Mouse (Mus musculus) small intestine, adult 2 months (tissue): ENCODE results near the gene Kmo. TPM values are rescaled to one million over a fixed set of nuclear protein-coding genes. Genes with fewer than 3 reads are reported as not detected.

Experiments used
- H3K27ac ChIP-seq: fragments of 200-500 bp; 2 replicates; pipeline ENCODE4 v1.5.1; 2012; ENCODE audit warnings: low read depth, low read length, control low read depth, inconsistent platforms; ENCODE audit not compliant: insufficient read depth
- H3K27me3 ChIP-seq: fragments of 200-500 bp; 2 replicates; pipeline ENCODE4 v1.6.1; 2012; ENCODE audit warnings: mild to moderate bottlenecking, moderate library complexity, low read length, inconsistent platforms; ENCODE audit not compliant: control insufficient read depth, insufficient read depth
- H3K36me3 ChIP-seq: fragments of 200-500 bp; 2 replicates; pipeline ENCODE4 v1.6.1; 2012; ENCODE audit warnings: mild to moderate bottlenecking, low read length, control low read depth, inconsistent platforms; ENCODE audit not compliant: control insufficient read depth, insufficient read depth
- H3K4me1 ChIP-seq: fragments of 200-500 bp; 2 replicates; pipeline ENCODE4 v1.6.1; 2012; ENCODE audit warnings: low read length, inconsistent platforms, mixed read lengths; ENCODE audit not compliant: control insufficient read depth, insufficient read depth, insufficient read length
- H3K4me3 ChIP-seq: fragments of 200-500 bp; 2 replicates; pipeline ENCODE4 v1.5.1; 2012; ENCODE audit warnings: low read depth, mild to moderate bottlenecking, control low read depth, inconsistent platforms, low read length, moderate library complexity
- CTCF ChIP-seq: fragments of 200-500 bp; IDR thresholded peaks from 2 replicates; pipeline ENCODE4 v1.5.1; 2012; ENCODE audit warnings: low read depth, mild to moderate bottlenecking, control low read depth, inconsistent platforms, low read length, moderate library complexity, mixed read lengths; ENCODE audit not compliant: insufficient replicate concordance, insufficient read length; ENCODE audit errors: extremely low read depth
- POLR2A ChIP-seq: fragments of 200-500 bp; IDR thresholded peaks from 2 replicates; pipeline ENCODE4 v1.6.1; 2012; ENCODE audit warnings: low read depth, mild to moderate bottlenecking, control low read depth, inconsistent platforms, low read length, moderate library complexity
- WGBS: fragments of 180-500 bp; shearing (Covaris S2); methylation state at CpG from one replicate; pipeline ENCODE4 v1.1.7; 2018; 5-methylcytosine and 5-hydroxymethylcytosine counted together
- polyA plus RNA-seq: library from polyadenylated mRNA; depleted of rRNA; stranded (reverse); fragments of >200 nt; gene quantifications from 2 replicates; pipeline ENCODE4 v1.2.3, GENCODE M21; 2012

Gene Kmo
- polyA plus RNA-seq, 1 experiment, result 0.41 TPM

DNA sequence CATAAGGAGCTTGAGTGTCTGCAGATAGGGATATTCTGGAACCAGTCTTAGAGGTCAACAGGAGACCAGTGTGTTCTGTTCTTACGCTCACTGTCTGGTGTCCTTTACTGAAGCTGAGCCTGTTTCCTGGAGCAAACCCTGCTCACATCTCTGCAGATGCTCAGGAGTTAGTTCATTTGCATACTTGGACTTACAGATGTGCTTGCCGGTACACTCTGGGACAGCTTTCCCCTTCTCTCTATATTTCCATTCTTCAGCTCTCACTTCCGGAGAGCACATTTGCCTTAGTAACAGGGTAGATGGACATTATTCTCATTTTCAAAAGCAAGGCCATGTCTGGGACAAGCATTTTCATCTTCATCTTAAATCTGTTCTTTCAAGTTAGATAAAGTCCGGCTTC, 28.4 kb downstream of the Kmo start:
- H3K27ac ChIP-seq, result no peak overlapping the region
- 91% methylated on average over 4 of the region's 4 CpGs for WGBS

GRCm38 (mm10) chr1:175659900-175660299, 39.7 kb downstream of the Kmo start:
- H3K4me3 ChIP-seq, result no peak overlapping the region
- TF ChIP-seq CTCF (no peak), POLR2A (no peak)
- H3K27me3 ChIP-seq, result no peaks in the 10 kb centered on the region
- H3K4me1 ChIP-seq, result no peaks in the 10 kb centered on the region
- no peaks in the 10 kb centered on the region for H3K36me3 ChIP-seq
- H3K27ac ChIP-seq, result peak overlapping the region; percentile 46
- 83% methylated on average over 4 of the region's 4 CpGs for WGBS

More for the DNA sequence above, 28.4 kb downstream of the Kmo start:
- Histone ChIP-seq H3K36me3 (no peaks in the 10 kb centered on the region), H3K27me3 (no peaks in the 10 kb centered on the region), H3K4me1 (no peaks in the 10 kb centered on the region), H3K4me3 (no peak overlapping the region)
- no peak for TF ChIP-seq CTCF
- TF ChIP-seq POLR2A, result no peak

DNA sequence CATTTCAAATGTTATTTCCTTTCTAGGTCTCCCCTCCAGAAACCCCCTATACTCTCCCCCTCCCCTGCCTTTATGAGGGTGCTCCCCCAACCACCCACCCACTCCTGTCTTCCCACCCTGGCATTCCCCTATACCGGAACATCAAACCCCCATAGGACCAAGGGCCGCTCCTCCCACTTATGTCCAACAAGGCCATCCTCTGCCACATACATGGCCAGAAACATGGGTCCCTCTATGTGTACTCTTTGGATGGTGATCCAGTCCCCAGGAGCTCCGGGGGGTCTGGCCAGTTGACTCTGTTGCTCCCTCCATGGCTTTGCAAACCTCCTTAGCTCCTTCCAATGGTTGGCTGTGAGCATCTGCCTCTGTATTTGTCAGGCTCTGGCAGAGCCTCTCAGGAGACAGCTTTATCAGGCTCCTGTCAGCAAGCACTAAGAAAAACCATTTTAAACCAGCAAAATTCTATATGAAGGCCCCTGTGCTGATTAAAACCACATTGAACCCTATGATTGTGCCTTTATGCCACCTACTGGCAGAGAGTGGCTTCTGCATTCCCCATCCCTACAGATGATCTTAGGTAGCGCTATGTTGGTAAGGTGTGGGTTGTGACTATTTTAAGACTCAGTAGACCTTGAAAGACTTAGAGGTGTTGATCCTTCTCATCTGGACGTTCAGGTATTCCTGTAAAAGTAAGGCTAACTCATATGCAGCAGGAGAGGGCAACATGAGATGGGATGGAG, 48.7 kb downstream of the Kmo start:
- WGBS, result 63% methylated on average over 5 of the region's 5 CpGs
- peak; percentile 22; the same call in 1 of the 2 replicates for TF ChIP-seq CTCF
- TF ChIP-seq POLR2A, result no peak
- H3K27ac ChIP-seq, result no peak overlapping the region
- no peak overlapping the region for H3K4me3 ChIP-seq
- no peaks in the 10 kb centered on the region for H3K27me3 ChIP-seq
- no peaks in the 10 kb centered on the region for H3K4me1 ChIP-seq
- H3K36me3 ChIP-seq, result no peaks in the 10 kb centered on the region

DNA sequence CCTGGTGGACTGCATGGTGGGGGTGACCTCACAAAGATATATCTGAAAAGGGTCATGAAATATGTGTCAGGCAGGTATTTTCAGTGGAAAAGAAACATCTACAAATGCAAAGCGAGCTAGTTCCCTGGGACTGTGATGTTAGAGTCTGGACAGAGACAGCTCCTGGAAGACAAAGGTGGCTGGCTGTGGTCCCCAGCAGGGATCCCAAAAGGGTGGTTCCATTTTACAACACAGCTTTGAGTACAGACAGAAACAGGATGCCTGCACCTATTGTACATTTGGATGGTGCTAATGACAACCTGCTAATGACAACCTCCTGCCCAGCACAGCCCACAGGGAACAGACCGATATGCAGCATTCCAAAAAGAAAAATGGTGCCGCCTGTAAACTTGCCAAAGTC, 49.3 kb downstream of the Kmo start:
- 87% methylated on average over 3 of the region's 3 CpGs for WGBS
- TF ChIP-seq CTCF (no peak), POLR2A (no peak)
- no peak overlapping the region for H3K4me3 ChIP-seq
- H3K4me1 ChIP-seq, result no peaks in the 10 kb centered on the region
- no peak overlapping the region for H3K27ac ChIP-seq
- no peaks in the 10 kb centered on the region for H3K27me3 ChIP-seq
- no peaks in the 10 kb centered on the region for H3K36me3 ChIP-seq

DNA sequence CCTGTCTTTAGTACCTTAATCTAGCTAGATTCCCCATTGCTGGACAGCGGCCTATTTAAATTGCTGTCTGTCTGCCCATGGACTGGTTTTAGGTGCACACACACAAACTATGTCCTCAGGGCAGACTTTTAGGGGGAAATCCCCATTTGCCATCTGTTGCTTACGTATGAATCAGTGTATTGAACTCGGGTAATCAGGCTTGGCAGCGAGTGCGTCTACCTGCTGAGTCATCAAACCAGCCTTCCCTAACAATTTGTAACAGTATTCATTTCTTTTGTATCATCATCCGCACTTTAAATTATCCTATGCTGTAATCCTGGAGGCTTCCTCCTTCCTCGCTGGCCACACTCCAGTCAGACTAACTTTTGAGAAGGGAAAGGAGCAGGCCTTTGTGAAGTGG, 49.9 kb downstream of the Kmo start:
- Histone ChIP-seq H3K27me3 (no peaks in the 10 kb centered on the region), H3K36me3 (no peaks in the 10 kb centered on the region), H3K27ac (no peak overlapping the region), H3K4me3 (no peak overlapping the region), H3K4me1 (no peaks in the 10 kb centered on the region)
- 56% methylated on average over 7 of the region's 7 CpGs for WGBS
- TF ChIP-seq POLR2A (no peak), CTCF (no peak)

DNA sequence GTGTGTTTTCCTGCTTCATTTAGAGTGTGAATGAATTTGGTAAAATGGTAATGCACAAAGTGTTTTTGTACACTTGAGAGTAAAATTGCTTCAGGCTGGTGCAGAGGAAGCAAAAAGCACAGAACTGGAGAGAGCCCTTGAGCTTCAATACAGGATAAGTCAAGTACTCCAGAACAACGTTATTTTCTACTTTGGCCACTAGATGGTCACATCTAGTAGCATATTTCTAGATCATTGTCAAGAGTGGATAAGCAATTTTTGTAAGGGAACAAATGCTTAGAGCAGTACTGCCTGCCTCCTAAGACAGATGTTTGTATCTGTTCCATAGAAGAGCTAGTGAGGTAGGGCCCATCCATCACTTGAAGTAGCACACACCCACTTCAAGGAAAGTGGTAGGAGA, 51.4 kb downstream of the Kmo start:
- Histone ChIP-seq H3K27me3 (no peaks in the 10 kb centered on the region), H3K27ac (no peak overlapping the region), H3K36me3 (no peaks in the 10 kb centered on the region), H3K4me1 (no peaks in the 10 kb centered on the region), H3K4me3 (no peak overlapping the region)
- WGBS, result 2% methylated on average over 1 of the region's 1 CpGs
- no peak for TF ChIP-seq CTCF
- TF ChIP-seq POLR2A, result no peak

DNA sequence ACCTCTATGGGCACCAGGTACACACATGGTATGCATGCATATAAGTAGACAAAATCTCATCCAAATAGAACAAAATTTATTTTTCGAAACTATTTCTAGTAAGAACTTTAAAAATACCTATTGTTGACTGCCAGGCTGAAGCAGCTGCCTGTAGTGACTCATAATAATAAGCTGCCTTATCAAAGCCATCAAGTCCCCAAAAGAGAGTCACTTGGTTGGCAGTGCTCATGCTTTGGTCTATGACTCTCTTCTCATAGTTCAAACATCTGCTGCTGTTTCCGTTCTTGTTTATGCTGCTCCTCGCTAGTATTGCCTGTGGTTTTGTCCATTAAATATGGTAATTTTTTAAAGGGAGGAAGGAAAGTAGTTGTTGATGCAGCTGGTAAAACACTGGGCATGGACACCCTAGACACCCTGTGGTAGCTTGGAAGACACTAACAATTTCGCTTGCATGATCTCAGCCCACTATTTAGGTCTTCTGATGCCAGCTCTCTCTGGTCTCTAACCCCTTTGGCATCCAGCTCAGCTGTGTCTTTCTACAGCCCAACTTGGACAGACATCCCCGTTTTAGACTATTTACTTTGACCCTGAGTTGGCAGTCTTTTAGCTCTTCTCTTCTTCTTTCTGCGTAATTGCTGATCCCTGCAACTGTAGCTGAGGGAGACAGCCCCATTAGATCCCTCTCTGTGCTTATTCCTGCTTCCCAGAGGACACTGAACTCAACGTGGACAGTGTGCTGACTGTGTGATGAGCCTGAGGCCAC, 53.6 kb downstream of the Kmo start:
- 71% methylated on average over 7 of the region's 7 CpGs for WGBS
- Histone ChIP-seq H3K27ac (no peak overlapping the region), H3K4me1 (no peaks in the 10 kb centered on the region), H3K36me3 (no peaks in the 10 kb centered on the region), H3K27me3 (no peaks in the 10 kb centered on the region), H3K4me3 (no peak overlapping the region)
- TF ChIP-seq POLR2A (no peak), CTCF (no peak)
